Mouse (Mus musculus): Measurements from ENCODE around the gene Olfr1442. TPM values are rescaled to one million over a fixed set of nuclear protein-coding genes. Genes with fewer than 3 reads are reported as not detected.

Gene Olfr1442
- polyA plus RNA-seq (2015; fragmentation: Nextera tagmentation; extraction: Ambion mirVana), result not detected in 2 replicates

DNA sequence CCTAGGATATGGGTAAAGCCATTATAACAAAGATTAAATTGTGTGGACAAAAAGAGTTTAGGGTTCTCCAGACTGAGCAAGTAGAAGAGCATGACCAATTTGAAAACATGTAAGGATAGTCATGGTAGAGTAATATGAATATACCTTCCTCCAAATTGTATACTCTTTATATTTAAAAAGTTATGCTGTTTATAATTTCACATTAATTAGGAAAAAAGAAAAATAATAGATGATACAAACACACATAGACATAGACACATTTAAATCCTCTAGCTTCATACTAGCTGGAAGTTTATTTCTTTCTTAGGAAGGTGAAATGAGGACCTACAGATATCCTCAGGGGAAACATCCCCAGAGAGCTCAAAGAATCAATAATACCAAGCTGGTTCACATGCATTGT lies at the start of gene Olfr1442:
TSS of gene Olfr1442 (plus strand) at position 301 of the 400 bp plus-strand sequence.
- DNase-seq (ENCODE audit: low spot score) (no peak), ATAC-seq (no peak)
- Histone ChIP-seq H3K9ac (replicated peaks; ENCODE audit: low read depth) (no peak within 1 kb of the TSS), H3K9me3 (ENCODE audit: low read length) (no peaks in the 10 kb centered on the region), H3K4me3 (ENCODE audit: low read depth, low read length) (no peak within 1 kb of the TSS), H3K36me3 (ENCODE audit: insufficient read depth, low read length) (no peaks in the 10 kb centered on the region), H3K4me2 (replicated peaks; ENCODE audit: low read depth, low read length) (no peak within 1 kb of the TSS), H3K27ac (ENCODE audit: low read length) (no peak within 1 kb of the TSS), H3K4me1 (ENCODE audit: insufficient read depth, low read depth, low read length) (no peaks in the 10 kb centered on the region), H3K27me3 (replicated peaks; ENCODE audit: insufficient read depth, low read length) (no peaks in the 10 kb centered on the region)
- TF ChIP-seq CTCF (IDR thresholded peaks at IDR 0.05), result no peak
- no peak for TF ChIP-seq EP300 (IDR thresholded peaks at IDR 0.05)

DNA sequence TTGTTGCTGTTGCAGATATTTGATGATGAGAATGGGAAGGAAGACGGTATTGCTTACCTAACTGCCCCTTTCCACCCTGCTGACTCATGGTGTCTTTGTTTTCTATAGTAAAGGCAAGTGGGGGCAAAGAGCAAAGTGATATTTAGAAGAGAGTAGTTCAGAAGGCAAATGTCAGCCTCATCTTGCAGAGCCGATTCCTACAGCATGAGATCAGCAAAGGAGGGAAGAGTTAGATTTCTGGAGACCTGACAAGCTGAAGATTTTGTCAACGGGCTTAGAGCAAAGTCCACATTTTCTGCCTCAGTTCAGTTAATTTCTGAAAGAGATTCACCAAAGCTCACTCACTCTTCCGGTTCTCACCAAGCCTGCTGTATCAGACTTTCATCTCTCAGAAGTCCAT lies 37.1 kb upstream of the Olfr1442 start, which contains the start of gene Glyat:
TSS of gene Glyat (plus strand) at position 133 of the 400 bp plus-strand sequence.
- 68% methylated on average over 4 of the region's 4 CpGs for WGBS
- Histone ChIP-seq H3K4me2 (replicated peaks; ENCODE audit: low read depth, low read length) (no peak within 1 kb of the TSS), H3K27me3 (replicated peaks; ENCODE audit: insufficient read depth, low read length) (no peaks in the 10 kb centered on the region), H3K27ac (ENCODE audit: low read length) (no peak within 1 kb of the TSS), H3K4me3 (ENCODE audit: low read depth, low read length) (no peak within 1 kb of the TSS), H3K4me1 (ENCODE audit: insufficient read depth, low read depth, low read length) (no peaks in the 10 kb centered on the region), H3K9ac (replicated peaks; ENCODE audit: low read depth) (no peak within 1 kb of the TSS), H3K36me3 (ENCODE audit: insufficient read depth, low read length) (no peaks in the 10 kb centered on the region), H3K9me3 (ENCODE audit: low read length) (no peaks in the 10 kb centered on the region)
- DNase-seq (ENCODE audit: low spot score) (no peak), ATAC-seq (no peak)
- TF ChIP-seq CTCF (IDR thresholded peaks at IDR 0.05) (no peak), EP300 (IDR thresholded peaks at IDR 0.05) (no peak)

DNA sequence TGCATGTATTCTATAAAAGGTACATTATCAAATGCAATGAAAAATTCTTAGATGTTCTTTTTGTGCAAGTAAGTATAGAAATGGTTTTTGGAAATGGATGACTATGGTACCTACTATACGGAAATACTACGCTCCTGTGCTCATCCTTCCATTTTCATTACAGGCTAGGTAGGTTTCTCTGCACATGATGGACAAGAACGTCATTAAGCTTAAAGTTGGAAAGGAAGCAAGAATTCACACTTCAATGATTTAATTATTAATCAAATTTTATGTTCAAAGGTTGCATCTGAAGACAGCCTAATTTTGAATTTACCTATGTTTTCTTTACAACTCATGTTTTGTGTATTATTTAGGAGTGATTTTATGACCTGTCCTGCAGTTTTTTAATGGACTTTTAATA lies 36.0 kb upstream of the Olfr1442 start:
- Histone ChIP-seq H3K27ac (ENCODE audit: low read length) (no peak overlapping the region), H3K4me1 (ENCODE audit: insufficient read depth, low read depth, low read length) (no peaks in the 10 kb centered on the region), H3K27me3 (replicated peaks; ENCODE audit: insufficient read depth, low read length) (no peaks in the 10 kb centered on the region), H3K4me3 (ENCODE audit: low read depth, low read length) (no peak overlapping the region), H3K36me3 (ENCODE audit: insufficient read depth, low read length) (no peaks in the 10 kb centered on the region), H3K4me2 (replicated peaks; ENCODE audit: low read depth, low read length) (no peak overlapping the region), H3K9ac (replicated peaks; ENCODE audit: low read depth) (no peak overlapping the region), H3K9me3 (ENCODE audit: low read length) (no peaks in the 10 kb centered on the region)
- DNase-seq (ENCODE audit: low spot score) (no peak), ATAC-seq (no peak)
- TF ChIP-seq CTCF (IDR thresholded peaks at IDR 0.05) (no peak), EP300 (IDR thresholded peaks at IDR 0.05) (no peak)
- 86% methylated on average over 3 of the region's 3 CpGs for WGBS

DNA sequence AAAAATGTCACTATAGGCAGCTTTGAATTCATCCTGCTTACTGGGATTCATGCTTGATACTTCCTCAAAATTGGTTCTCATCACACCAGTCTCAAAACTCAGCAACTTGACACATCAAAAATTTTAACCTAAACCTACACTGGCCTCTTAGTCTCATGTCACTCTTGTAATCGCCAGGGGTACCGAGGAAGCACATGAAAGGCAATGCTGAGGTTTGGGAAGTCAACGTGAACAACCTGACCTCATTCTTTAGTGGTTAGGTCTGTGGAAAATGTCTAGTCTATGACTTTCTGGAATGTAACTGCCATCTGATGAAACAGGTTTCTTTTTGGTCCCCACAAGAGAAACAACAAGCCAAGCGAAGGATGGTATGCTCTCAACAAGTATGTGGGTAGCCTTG lies 35.3 kb upstream of the Olfr1442 start:
- Histone ChIP-seq H3K4me2 (replicated peaks; ENCODE audit: low read depth, low read length) (no peak overlapping the region), H3K36me3 (ENCODE audit: insufficient read depth, low read length) (no peaks in the 10 kb centered on the region), H3K27ac (ENCODE audit: low read length) (no peak overlapping the region), H3K4me1 (ENCODE audit: insufficient read depth, low read depth, low read length) (no peaks in the 10 kb centered on the region), H3K4me3 (ENCODE audit: low read depth, low read length) (no peak overlapping the region), H3K9ac (replicated peaks; ENCODE audit: low read depth) (no peak overlapping the region), H3K27me3 (replicated peaks; ENCODE audit: insufficient read depth, low read length) (no peaks in the 10 kb centered on the region), H3K9me3 (ENCODE audit: low read length) (no peaks in the 10 kb centered on the region)
- DNase-seq (ENCODE audit: low spot score), result no peak
- 77% methylated on average over 4 of the region's 4 CpGs for WGBS
- TF ChIP-seq CTCF (IDR thresholded peaks at IDR 0.05), result no peak
- no peak for TF ChIP-seq EP300 (IDR thresholded peaks at IDR 0.05)
- ATAC-seq, result no peak

DNA sequence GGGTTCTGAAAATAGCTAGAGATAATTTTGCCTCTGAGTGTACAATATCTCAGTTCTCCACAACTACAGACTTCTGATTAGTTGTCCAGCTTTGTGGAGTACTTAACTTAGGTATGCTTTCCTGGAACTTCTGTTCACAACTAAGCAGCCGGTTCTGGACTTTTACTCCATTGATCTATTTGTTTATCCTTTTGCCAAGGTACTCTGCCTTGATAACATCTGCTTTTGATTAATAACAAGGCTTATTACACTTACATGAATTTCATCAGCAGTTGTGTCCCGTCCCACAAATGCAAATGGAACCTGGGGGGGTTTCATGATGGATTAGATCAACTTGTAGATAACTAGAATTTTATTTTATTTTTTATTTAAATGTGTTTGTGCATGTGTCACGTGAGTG lies 33.4 kb upstream of the Olfr1442 start:
- Histone ChIP-seq H3K4me3 (ENCODE audit: low read depth, low read length) (no peak overlapping the region), H3K9me3 (ENCODE audit: low read length) (no peaks in the 10 kb centered on the region), H3K4me2 (replicated peaks; ENCODE audit: low read depth, low read length) (no peak overlapping the region), H3K9ac (replicated peaks; ENCODE audit: low read depth) (no peak overlapping the region), H3K4me1 (ENCODE audit: insufficient read depth, low read depth, low read length) (no peaks in the 10 kb centered on the region), H3K27ac (ENCODE audit: low read length) (no peak overlapping the region), H3K27me3 (replicated peaks; ENCODE audit: insufficient read depth, low read length) (no peaks in the 10 kb centered on the region), H3K36me3 (ENCODE audit: insufficient read depth, low read length) (no peaks in the 10 kb centered on the region)
- DNase-seq (ENCODE audit: low spot score), result no peak
- WGBS, result 66% methylated on average over 3 of the region's 3 CpGs
- ATAC-seq, result no peak
- TF ChIP-seq EP300 (IDR thresholded peaks at IDR 0.05) (no peak), CTCF (IDR thresholded peaks at IDR 0.05) (no peak)

DNA sequence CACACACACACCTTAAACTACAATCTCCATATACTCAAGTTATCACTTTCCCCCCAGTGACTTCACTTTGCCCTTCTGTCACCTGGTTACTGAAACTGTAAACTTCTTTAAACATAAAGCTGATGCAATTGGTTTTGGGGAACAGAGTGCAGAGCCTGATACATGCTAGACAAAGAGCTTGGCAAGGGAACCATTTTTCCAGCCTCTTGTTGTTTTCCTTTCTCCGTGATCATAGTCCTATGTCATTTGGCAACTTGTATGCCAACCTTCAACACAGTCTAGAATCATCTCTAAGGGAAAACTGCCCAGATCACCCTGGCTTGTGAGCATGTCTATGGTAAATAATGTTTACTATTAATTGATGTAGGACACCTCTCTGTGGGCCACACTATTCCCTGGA lies 32.2 kb upstream of the Olfr1442 start:
- H3K27ac ChIP-seq (ENCODE audit: low read length), result no peak overlapping the region
- WGBS, result 71% methylated on average over 1 of the region's 1 CpGs

DNA sequence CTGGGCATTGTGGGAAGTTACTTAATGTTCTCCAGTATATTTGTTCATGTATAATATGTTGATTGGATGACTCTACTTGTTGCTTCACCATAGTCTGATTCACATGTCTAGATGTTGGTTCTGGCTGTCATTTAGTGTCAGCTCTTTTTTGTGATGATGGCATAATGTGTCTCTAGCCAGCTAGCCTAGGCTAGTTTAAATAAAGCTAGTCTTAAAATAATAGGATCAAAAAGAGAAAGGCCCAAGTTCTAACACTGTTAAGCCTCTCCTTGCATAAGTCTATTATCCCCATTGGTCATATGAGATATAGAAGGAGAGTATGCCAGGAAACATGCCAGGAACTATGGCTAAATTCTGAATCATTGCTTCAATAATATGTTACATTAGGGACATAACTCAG lies 20.7 kb upstream of the Olfr1442 start:
- Histone ChIP-seq H3K36me3 (ENCODE audit: insufficient read depth, low read length) (no peaks in the 10 kb centered on the region), H3K27ac (ENCODE audit: low read length) (no peak overlapping the region), H3K4me1 (ENCODE audit: insufficient read depth, low read depth, low read length) (no peaks in the 10 kb centered on the region), H3K4me2 (replicated peaks; ENCODE audit: low read depth, low read length) (no peak overlapping the region), H3K27me3 (replicated peaks; ENCODE audit: insufficient read depth, low read length) (no peaks in the 10 kb centered on the region), H3K4me3 (ENCODE audit: low read depth, low read length) (no peak overlapping the region), H3K9ac (replicated peaks; ENCODE audit: low read depth) (no peak overlapping the region), H3K9me3 (ENCODE audit: low read length) (no peaks in the 10 kb centered on the region)
- no peak for TF ChIP-seq EP300 (IDR thresholded peaks at IDR 0.05)
- TF ChIP-seq CTCF (IDR thresholded peaks at IDR 0.05), result no peak
- ATAC-seq (no peak), DNase-seq (ENCODE audit: low spot score) (no peak)

More for the DNA sequence above, 32.2 kb upstream of the Olfr1442 start:
- Histone ChIP-seq H3K27me3 (replicated peaks; ENCODE audit: insufficient read depth, low read length) (no peaks in the 10 kb centered on the region), H3K4me1 (ENCODE audit: insufficient read depth, low read depth, low read length) (no peaks in the 10 kb centered on the region), H3K36me3 (ENCODE audit: insufficient read depth, low read length) (no peaks in the 10 kb centered on the region), H3K4me3 (ENCODE audit: low read depth, low read length) (no peak overlapping the region), H3K9me3 (ENCODE audit: low read length) (no peaks in the 10 kb centered on the region), H3K9ac (replicated peaks; ENCODE audit: low read depth) (no peak overlapping the region), H3K4me2 (replicated peaks; ENCODE audit: low read depth, low read length) (no peak overlapping the region)
- no peak for ATAC-seq
- no peak for DNase-seq (ENCODE audit: low spot score)
- no peak for TF ChIP-seq CTCF (IDR thresholded peaks at IDR 0.05)
- TF ChIP-seq EP300 (IDR thresholded peaks at IDR 0.05), result no peak

Data from lung, postnatal 0 days (tissue).